Mouse (Mus musculus): ENCODE measurements around the gene Rpp14.

DNA sequence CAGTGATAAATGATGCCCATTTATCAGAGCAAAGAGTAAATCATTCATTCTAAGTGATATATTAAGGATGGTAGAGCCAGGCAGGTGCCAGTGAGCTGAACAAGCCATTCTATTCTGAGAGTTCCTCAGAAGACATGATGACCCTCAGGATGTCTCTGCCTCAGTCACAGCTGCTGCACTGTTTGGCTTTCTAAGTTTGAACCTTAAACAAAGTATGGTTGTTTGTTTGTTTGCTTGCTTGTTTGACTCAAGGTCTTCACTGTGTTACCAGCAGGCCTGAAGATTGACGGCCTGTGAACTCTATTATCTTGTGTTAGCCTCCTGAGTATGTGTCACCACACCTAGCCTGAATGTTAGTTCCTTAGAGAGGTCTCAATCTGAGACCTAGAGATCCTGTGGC, 34.6 kb downstream of the Rpp14 start:
- no peak for TF ChIP-seq CTCF (IDR thresholded peaks at IDR 0.05)
- no peak for TF ChIP-seq POLR2A (IDR thresholded peaks at IDR 0.05; ENCODE audit: insufficient read depth, low read depth, low read length)
